Mouse (Mus musculus) neural tube, embryonic 12.5 days (tissue): ENCODE data around the gene Gm17019. TPM values are rescaled to one million over a fixed set of nuclear protein-coding genes. Genes with fewer than 3 reads are reported as not detected.
"Not testable (repeated sequence)": the region's sequence is repeated elsewhere in the genome, so short reads cannot be mapped to it uniquely, and the experiment has no call there.

ENCODE experiments used
- ATAC-seq: fragments of 200-750 bp; cut with Nextera tagmentation; 2 replicates; pipeline ENCODE4 v1.8.0; 2017; ENCODE audit warnings: low read depth, mild to moderate bottlenecking, moderate TSS enrichment, moderate library complexity; ENCODE audit not compliant: low FRiP score
- H3K27ac ChIP-seq: fragments of 300-500 bp; sonication (generic); 2 replicates; pipeline ENCODE4 v1.5.1; 2016
- H3K27me3 ChIP-seq: fragments of 300-500 bp; sonication (generic); replicated peaks from 2 replicates; pipeline ENCODE4 v1.6.1; 2016; ENCODE audit warnings: mild to moderate bottlenecking
- H3K36me3 ChIP-seq: fragments of 300-500 bp; sonication (generic); 2 replicates; pipeline ENCODE4 v1.6.1; 2016; ENCODE audit warnings: mild to moderate bottlenecking
- H3K4me1 ChIP-seq: fragments of 300-500 bp; sonication (generic); 2 replicates; pipeline ENCODE4 v1.6.1; 2016
- H3K4me2 ChIP-seq: fragments of 300-500 bp; sonication (generic); replicated peaks from 2 replicates; pipeline ENCODE4 v1.6.1; 2016; ENCODE audit warnings: mild to moderate bottlenecking
- H3K4me3 ChIP-seq: fragments of 300-500 bp; sonication (generic); 2 replicates; pipeline ENCODE4 v1.5.1; 2016
- H3K9ac ChIP-seq: fragments of 300-500 bp; sonication (generic); 2 replicates; pipeline ENCODE4 v1.6.1; 2016; ENCODE audit warnings: mild to moderate bottlenecking
- H3K9me3 ChIP-seq: fragments of 300-500 bp; sonication (generic); 2 replicates; pipeline ENCODE4 v1.6.1; 2016; ENCODE audit warnings: mild to moderate bottlenecking
- WGBS: fragments of 180-500 bp; shearing (Covaris S2); methylation state at CpG from one replicate; pipeline ENCODE4 v1.1.7; 2016; 5-methylcytosine and 5-hydroxymethylcytosine counted together
- polyA plus RNA-seq: library from polyadenylated mRNA; unstranded; fragments of >200 nt; fragmentation: Nextera tagmentation; extraction: Ambion mirVana; gene quantifications from 2 replicates; pipeline ENCODE4 v1.2.1, GENCODE M21; 2016

The Gm17019 gene
- polyA plus RNA-seq: not detected in 2 replicates

DNA sequence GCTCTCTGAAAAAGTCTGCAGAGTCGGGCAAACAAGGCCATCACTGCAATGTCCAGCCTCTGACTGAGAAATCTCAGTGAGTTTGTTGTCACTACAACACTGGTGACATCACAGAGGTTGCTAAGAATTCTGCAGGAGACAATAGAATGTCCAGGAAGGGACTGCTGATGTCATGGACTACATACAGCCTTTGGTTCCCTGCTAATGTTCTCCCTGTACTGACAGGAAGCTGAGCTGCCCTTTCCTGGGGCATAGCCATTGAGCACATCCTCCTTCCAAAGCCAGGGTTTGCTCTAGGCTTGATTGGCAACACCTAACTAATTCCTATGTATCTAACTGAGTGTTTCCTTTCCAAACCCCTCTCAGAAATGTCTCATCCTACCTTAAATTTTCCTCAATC lies at the start of gene Gm17019:
Gene Gm17019, minus strand, starts transcription at position 101 of the 400 bp plus-strand sequence.
- H3K36me3 ChIP-seq, H3K4me1 ChIP-seq, ATAC-seq, H3K27ac ChIP-seq, H3K27me3 ChIP-seq, H3K4me2 ChIP-seq, H3K9ac ChIP-seq, H3K4me3 ChIP-seq: not testable (repeated sequence)
- H3K9me3 ChIP-seq: peaks cover 33% of the 10 kb centered on the region
- 56% methylated on average over 1 of the region's 1 CpGs for WGBS

DNA sequence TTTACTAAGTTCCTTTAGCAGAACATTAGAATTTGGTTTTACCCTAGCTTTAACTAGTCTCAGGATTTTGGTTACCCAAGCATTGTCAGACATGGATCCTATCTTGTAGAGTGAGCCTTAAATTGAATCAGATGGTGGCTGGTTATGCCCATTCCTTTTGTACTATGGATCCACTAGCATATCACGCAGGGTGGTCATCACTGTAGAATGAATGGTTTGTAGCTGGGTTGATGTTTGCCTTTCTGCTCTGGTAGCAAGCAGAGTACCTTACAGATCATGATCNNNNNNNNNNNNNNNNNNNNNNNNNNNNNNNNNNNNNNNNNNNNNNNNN lies 29.6 kb upstream of the Gm17019 start:
- H3K4me2 ChIP-seq, H3K9ac ChIP-seq, ATAC-seq, H3K27ac ChIP-seq, H3K27me3 ChIP-seq, H3K36me3 ChIP-seq, H3K4me1 ChIP-seq, H3K4me3 ChIP-seq: not testable (repeated sequence)
- peaks cover 18% of the 10 kb centered on the region for H3K9me3 ChIP-seq
- 90% methylated on average over 1 of the region's 1 CpGs for WGBS

DNA sequence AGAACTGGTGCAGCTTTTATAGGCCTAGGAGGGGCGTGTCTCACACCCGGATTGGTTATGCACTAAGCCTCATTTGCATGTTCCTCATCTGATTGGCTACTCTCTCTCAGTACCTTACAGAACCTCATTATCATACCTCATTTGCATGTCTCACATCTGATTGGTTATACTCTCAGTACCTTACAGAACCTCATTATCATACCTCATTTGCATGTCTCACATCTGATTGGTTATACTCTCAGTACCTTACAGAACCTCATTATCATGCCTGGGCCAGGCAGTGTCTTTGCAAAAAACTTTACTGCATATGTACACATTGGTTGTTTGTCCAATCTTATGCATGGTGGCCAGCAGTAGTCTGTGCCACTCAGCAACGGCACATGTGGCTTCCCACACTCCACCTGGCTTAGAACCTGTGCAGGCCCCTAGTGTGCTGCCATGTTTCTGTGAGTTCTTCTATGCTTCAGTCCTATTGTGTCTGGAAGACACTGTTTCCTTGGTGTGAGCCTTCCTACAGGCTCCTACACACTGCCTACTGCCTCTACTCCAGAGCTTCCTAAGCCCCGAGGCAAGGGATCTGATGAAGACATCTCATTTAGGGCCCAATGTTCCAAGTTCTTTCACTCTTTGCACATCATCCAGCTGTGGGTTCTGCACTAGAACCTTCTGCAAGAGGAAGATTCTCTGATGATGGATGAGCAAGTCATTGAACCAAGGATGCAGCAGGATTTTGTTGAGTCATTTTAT lies 29.0 kb upstream of the Gm17019 start:
- not testable (repeated sequence) for H3K27me3 ChIP-seq, H3K9ac ChIP-seq, H3K4me1 ChIP-seq, H3K27ac ChIP-seq, H3K4me2 ChIP-seq, H3K4me3 ChIP-seq, H3K36me3 ChIP-seq
- WGBS: 85% methylated on average over 4 of the region's 4 CpGs
- peak; percentile 87 for ATAC-seq
- peaks cover 20% of the 10 kb centered on the region for H3K9me3 ChIP-seq

DNA sequence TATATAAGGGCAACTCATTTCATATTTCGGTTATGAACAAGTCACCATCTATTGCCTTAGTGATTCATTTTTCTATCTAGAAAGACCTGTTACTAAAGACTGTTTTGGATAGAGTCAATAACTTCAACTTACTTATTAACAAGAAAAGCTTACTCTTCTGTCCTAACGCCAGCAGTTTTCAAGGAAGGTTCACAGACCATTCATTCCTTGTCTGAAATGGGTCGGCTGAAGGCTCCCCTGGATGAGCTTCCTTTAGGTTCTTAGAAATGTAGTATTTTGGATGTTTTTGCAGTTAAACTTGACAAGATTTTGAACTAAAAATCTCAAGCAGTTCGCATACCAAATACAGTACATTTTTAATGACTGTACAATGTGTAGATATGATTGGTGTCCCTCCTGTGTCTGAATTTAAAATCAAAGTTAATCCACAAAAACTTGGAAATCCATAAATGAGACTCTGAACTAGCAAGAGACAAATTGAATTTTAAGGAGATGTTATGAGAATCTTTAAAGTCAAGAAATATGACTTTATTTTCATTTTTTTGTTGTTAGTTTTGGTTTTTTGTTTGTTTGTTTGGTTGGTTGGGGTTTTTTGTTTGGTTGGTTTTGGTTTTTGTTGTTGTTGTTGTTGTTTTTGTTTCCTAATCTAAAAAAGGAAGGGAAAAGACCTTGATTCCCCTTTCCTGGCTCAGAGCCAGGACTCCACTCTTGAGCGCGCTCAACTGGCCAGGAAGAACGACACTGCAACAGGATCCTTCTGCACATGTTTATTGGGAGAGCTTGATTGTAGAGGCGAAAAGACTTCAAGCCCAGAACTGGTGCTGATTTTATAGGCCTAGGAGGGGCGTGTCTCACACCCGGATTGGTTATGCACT lies 21.6 kb upstream of the Gm17019 start:
- H3K4me2 ChIP-seq, H3K4me1 ChIP-seq, ATAC-seq, H3K36me3 ChIP-seq, H3K9ac ChIP-seq, H3K4me3 ChIP-seq, H3K27ac ChIP-seq, H3K27me3 ChIP-seq: not testable (repeated sequence)
- WGBS: 77% methylated on average over 10 of the region's 10 CpGs
- peaks cover 31% of the 10 kb centered on the region for H3K9me3 ChIP-seq

DNA sequence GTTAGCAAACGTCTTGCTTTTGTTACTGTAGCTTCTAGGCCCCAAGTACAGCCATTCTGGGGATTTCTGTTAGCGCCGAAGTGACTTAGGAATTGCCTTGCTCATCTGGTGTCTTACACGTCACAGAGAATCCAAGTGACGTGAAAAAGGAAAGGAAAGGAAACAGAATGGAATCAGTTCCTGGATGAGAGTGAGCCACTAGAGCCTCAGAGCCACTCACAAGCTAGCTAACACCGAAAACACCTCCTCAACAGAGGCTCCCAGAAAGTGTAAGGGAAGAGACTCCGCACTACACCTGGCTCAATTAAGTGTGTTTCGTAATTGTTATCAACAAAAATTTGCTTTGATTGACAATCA lies 20.8 kb upstream of the Gm17019 start:
- 79% methylated on average over 8 of the region's 8 CpGs for WGBS
- H3K27me3 ChIP-seq, H3K4me3 ChIP-seq, H3K4me2 ChIP-seq, H3K27ac ChIP-seq, H3K9ac ChIP-seq, H3K4me1 ChIP-seq, H3K36me3 ChIP-seq: not testable (repeated sequence)
- ATAC-seq: peak; percentile 58
- H3K9me3 ChIP-seq: peaks cover 31% of the 10 kb centered on the region

DNA sequence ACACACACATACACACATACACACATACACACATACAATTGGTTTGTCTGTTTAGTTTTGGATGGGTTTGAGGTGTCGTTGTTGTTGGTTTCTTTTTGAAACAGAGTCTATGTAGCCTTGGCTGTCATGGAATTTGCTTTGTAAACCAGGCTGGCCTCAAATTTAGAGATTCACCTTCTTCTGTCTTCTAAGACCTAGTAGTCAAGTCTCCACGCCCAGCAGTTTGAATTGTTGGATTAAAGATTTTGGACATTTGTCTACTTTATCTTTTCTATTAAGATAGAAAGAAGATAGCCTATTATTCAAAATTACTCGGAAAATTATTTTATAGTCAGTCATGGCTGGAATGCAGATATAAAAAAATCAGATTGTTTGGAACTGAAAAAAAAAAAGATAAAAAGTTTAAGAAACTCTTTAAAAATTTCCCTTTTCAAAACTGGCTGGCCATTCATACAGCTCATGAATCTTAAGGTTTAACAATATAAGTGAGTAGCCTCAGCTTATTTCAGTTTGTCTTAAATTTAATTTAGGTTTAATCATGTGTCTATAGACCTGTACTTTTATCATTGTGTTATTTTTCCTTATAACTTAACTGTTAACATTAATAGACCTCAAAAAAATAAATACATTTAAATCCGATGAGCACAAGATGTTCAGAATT lies 20.3 kb upstream of the Gm17019 start:
- H3K27ac ChIP-seq, H3K4me2 ChIP-seq, H3K9ac ChIP-seq, H3K4me3 ChIP-seq, H3K27me3 ChIP-seq, H3K36me3 ChIP-seq, H3K4me1 ChIP-seq: not testable (repeated sequence)
- ATAC-seq: peak; percentile 61; the same call in 1 of the 2 replicates
- H3K9me3 ChIP-seq: peaks cover 28% of the 10 kb centered on the region
- WGBS: 81% methylated on average over 4 of the region's 4 CpGs

DNA sequence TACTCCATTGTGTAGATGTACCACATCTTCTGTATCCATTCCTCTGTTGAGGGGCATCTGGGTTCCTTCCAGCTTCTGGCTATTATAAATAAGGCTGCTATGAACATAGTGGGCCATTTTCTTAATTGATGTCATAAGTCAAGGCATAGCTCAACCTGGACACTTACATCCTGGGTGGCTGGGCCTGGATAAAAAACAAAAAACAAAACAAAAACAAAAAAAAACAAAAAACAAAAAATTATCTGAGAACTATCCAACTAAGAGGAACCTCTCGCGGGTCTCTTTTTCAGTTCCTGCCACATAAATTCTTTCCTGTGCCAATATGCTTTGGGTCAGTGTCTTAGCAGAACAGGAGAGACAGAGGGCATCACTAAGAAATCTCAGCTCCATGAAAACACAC lies 18.0 kb upstream of the Gm17019 start:
- not testable (repeated sequence) for H3K4me1 ChIP-seq, H3K27me3 ChIP-seq, H3K4me2 ChIP-seq, H3K4me3 ChIP-seq, ATAC-seq, H3K36me3 ChIP-seq, H3K27ac ChIP-seq, H3K9ac ChIP-seq
- 75% methylated on average over 2 of the region's 2 CpGs for WGBS
- peaks cover 24% of the 10 kb centered on the region for H3K9me3 ChIP-seq

DNA sequence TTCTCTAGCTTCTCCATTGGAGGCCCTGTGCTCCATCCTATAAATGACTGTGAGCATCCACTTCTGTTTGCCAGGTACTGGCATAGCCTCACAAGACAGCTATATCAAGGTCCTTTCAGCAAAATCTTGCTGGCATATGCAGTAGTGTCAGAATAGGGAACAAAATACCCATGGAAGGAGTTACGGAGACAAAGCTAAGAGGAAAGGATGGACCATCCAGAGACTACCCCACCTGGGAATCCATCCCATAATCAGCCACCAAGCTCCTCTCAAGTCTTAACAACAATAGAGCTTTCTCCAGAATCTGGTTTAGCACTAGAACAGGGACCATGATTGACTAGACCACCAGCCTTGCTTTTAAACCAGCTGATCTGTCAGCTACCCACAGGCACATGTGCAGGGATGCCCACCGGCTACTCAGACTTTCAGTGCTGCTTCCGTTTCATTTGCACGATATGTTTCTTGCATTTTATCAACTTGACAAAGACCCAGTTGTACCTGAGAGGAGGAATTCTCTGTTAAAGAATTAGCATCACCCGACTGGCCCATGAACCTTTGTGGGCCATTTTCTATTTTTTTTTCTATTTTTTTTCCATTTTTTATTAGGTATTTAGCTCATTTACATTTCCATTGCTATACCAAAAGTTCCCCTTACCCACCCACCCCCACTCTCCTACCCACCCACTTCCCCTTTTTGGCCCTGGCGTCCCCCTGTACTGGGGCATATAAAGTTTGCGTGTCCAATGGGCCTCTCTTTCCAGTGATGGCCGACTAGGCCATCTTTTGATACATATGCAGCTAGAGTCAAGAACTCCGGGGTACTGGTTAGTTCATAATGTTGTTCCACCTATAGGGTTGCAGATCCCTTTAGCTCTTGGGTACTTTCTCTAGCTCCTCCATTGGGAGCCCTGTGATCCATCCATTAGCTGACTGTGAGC lies 12.3 kb upstream of the Gm17019 start:
- H3K36me3 ChIP-seq, H3K4me3 ChIP-seq, H3K27me3 ChIP-seq, H3K4me2 ChIP-seq, H3K27ac ChIP-seq, H3K9ac ChIP-seq, H3K4me1 ChIP-seq: not testable (repeated sequence)
- H3K9me3 ChIP-seq: peaks cover 16% of the 10 kb centered on the region
- peak; percentile 33; the same call in 1 of the 2 replicates for ATAC-seq
- WGBS: 82% methylated on average over 9 of the region's 9 CpGs

DNA sequence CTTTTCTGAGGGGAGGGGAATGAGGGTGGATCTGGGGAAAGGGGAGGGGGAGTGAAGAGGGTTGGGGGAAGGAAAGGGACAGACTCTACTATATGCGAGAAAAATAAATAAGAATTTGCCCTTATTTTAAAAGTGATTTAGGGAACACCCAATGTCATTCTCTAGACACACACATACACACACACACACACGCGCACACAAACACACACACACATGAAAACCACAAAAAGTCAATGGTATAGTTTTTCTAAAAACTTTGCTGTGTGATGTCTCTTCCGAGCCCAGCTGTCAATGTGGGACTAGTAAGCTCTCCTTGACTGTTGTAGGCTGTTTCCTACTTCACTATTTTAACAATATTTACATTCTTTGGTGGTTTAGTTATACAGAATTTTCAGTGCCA lies 8.0 kb upstream of the Gm17019 start:
- H3K9ac ChIP-seq, H3K27me3 ChIP-seq, ATAC-seq, H3K4me3 ChIP-seq, H3K4me1 ChIP-seq, H3K27ac ChIP-seq, H3K4me2 ChIP-seq, H3K36me3 ChIP-seq: not testable (repeated sequence)
- peaks cover 30% of the 10 kb centered on the region for H3K9me3 ChIP-seq
- 55% methylated on average over 3 of the region's 4 CpGs for WGBS

DNA sequence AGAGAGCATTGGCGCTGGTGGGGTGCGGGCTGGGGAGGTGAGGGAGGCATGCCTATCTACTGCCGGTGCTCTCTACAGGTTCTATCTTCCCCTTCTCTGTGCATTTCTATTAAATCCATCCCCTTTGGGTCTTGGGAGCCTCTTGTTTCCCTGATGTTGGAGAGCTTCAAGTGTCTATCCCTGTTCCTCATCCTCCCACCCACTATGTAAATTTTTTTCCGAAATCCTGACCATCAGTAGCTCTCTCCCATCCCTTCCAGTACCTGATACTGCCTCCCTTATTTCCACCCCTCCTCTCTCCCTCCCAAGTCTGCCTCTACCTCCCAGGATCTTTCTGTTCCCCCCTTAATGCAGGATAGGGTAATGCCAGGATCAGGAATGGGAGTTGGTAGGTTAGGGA lies 7.2 kb upstream of the Gm17019 start:
- not testable (repeated sequence) for H3K4me1 ChIP-seq, H3K27ac ChIP-seq, H3K27me3 ChIP-seq, H3K4me2 ChIP-seq, H3K4me3 ChIP-seq, H3K9ac ChIP-seq, H3K36me3 ChIP-seq
- ATAC-seq: peak; percentile 89
- 80% methylated on average over 4 of the region's 4 CpGs for WGBS
- H3K9me3 ChIP-seq: peaks cover 29% of the 10 kb centered on the region

DNA sequence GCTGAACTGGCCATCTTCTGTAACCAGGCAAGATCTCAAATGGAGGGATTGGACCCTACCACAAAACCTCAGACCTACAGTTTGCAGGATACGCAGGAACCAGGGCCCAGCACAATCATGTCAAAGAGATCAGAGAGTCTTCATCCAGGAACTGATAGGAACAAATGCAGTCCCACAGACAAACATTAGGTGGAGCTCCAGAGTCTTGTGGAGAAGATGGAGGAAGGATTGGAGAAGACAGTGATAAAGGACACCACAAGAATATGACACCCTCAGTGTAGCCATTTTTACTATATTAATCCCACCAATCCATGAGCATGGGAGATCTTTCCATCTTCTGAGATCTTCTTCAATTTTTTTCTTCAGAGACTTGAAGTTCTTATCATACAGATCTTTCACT lies 8.5 kb downstream of the Gm17019 start:
- H3K4me3 ChIP-seq, H3K4me2 ChIP-seq, H3K27me3 ChIP-seq, ATAC-seq, H3K4me1 ChIP-seq, H3K36me3 ChIP-seq, H3K27ac ChIP-seq, H3K9ac ChIP-seq: not testable (repeated sequence)
- 89% methylated on average over 1 of the region's 1 CpGs for WGBS
- peaks cover 27% of the 10 kb centered on the region for H3K9me3 ChIP-seq

DNA sequence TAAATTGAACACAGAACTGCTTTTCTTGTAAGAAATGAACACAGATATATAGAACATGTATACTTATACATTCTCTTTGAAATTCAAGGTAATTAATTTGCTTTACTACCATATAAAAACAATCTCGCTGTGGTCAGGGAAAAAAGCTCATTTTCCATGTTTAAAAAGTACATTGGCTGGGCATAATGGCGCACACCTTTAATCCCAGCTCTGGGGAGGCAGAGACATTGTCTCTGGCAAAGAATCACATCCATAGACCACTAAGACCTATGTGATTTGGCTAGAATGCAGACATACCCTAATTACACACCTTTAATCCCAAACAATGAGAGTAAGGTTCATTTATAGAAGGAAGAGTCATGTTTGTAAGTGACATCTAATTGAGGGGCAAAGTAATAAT lies 12.7 kb downstream of the Gm17019 start:
- peaks cover 32% of the 10 kb centered on the region for H3K9me3 ChIP-seq
- H3K4me2 ChIP-seq, ATAC-seq, H3K36me3 ChIP-seq, H3K27ac ChIP-seq, H3K27me3 ChIP-seq, H3K4me1 ChIP-seq, H3K9ac ChIP-seq, H3K4me3 ChIP-seq: not testable (repeated sequence)
- 70% methylated on average over 2 of the region's 2 CpGs for WGBS
